Mouse (Mus musculus): Measurements from ENCODE around the gene Gm21985. TPM values are rescaled to one million over a fixed set of nuclear protein-coding genes. Genes with fewer than 3 reads are reported as not detected.

The Gm21985 gene
- total and polyA plus RNA-seq, 3 experiments: 0.51 TPM; not detected in 2

DNA sequence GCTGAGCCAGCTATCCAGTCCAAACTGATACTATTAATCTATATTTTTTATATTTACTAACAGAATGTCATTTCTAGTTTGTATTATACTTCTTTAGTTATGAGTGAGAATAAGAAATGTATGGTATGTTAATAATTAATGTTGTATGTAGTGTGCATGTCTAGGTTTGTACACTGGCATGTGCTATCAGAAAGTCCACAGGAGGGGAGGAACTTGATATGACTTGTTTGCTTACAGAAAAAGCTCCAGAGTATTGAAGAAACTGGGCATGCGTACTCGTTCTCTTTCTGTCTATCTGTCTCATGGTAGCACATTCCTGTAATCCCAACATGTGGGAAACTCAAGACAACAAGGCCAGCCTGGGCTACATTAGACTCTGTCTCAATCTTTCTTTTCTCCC, 52.1 kb downstream of the Gm21985 start:
- in situ Hi-C loops (cut with MboI; ENCODE audit: low pct_ligation_motif_present, low pct_unique_long_range_greater_than_20kb, low sequenced_read_pairs) (no loop called here), dilution Hi-C loops (cut with MboI; ENCODE audit: extremely low pct_ligation_motif_present, extremely low pct_unique_long_range_greater_than_20kb, low sequenced_read_pairs) (no loop called here)
- H3K27me3 ChIP-seq (replicated peaks): no peaks in the 10 kb centered on the region
- DNase-seq (ENCODE audit: extremely low read depth): no peak
- no peak overlapping the region for H3K4me2 ChIP-seq (ENCODE audit: insufficient read depth, low read depth, poor library complexity, severe bottlenecking)
- no peak overlapping the region for H3K9ac ChIP-seq (ENCODE audit: insufficient read depth, low read depth)
- TF ChIP-seq GABPA (IDR thresholded peaks at IDR 0.05; ENCODE audit: insufficient replicate concordance, low read depth, low read length) (no peak), SMC3 (IDR thresholded peaks at IDR 0.05; ENCODE audit: low read depth, low read length) (no peak), CHD2 (IDR thresholded peaks at IDR 0.05; ENCODE audit: low read length) (no peak), NRF1 (IDR thresholded peaks at IDR 0.05; ENCODE audit: low read depth, low read length) (no peak), CTCF (conservative IDR thresholded peaks at IDR 0.05 in 1 of 2, IDR thresholded peaks at IDR 0.05 in 1 of 2; ENCODE audit: low read depth in 2 of 2, low read length in 2 of 2) (no peak), UBTF (IDR thresholded peaks at IDR 0.05; ENCODE audit: low read depth, low read length) (no peak)
- peaks cover 0 to 5% of the 10 kb centered on the region in 2 experiments for H3K36me3 ChIP-seq (replicated peaks in 1 of 2; ENCODE audit: control insufficient read depth in 1 of 2, insufficient read depth in 1 of 2, low read length in 1 of 2)
- H3K9me3 ChIP-seq (replicated peaks; ENCODE audit: low read length): no peaks in the 10 kb centered on the region
- no peak overlapping the region for H3K27ac ChIP-seq (ENCODE audit: insufficient read depth, low read depth)
- H3K79me2 ChIP-seq (replicated peaks; ENCODE audit: control insufficient read depth, extremely low read depth, insufficient read depth, poor library complexity, severe bottlenecking): no peaks in the 10 kb centered on the region
- H3K4me3 ChIP-seq (replicated peaks in 1 of 3; ENCODE audit: low read depth in 2 of 3, low read length in 2 of 3, poor library complexity in 1 of 3): no peak overlapping the region
- no peaks in the 10 kb centered on the region for H3K4me1 ChIP-seq (ENCODE audit: control insufficient read depth in 1 of 2, insufficient read depth in 2 of 2)

GRCm38 (mm10) chr2:112318905-112319304, 52.8 kb downstream of the Gm21985 start:
- in situ Hi-C loops (cut with MboI; ENCODE audit: low pct_ligation_motif_present, low pct_unique_long_range_greater_than_20kb, low sequenced_read_pairs) (no loop called here), dilution Hi-C loops (cut with MboI; ENCODE audit: extremely low pct_ligation_motif_present, extremely low pct_unique_long_range_greater_than_20kb, low sequenced_read_pairs) (no loop called here)
- H3K27me3 ChIP-seq (replicated peaks): no peaks in the 10 kb centered on the region
- peaks cover 0 to 5% of the 10 kb centered on the region in 2 experiments for H3K36me3 ChIP-seq (replicated peaks in 1 of 2; ENCODE audit: control insufficient read depth in 1 of 2, insufficient read depth in 1 of 2, low read length in 1 of 2)
- no peaks in the 10 kb centered on the region for H3K79me2 ChIP-seq (replicated peaks; ENCODE audit: control insufficient read depth, extremely low read depth, insufficient read depth, poor library complexity, severe bottlenecking)
- no peak for TF ChIP-seq GABPA (IDR thresholded peaks at IDR 0.05; ENCODE audit: insufficient replicate concordance, low read depth, low read length)
- no peak for TF ChIP-seq MAFK (IDR thresholded peaks at IDR 0.05; ENCODE audit: insufficient replicate concordance, low read length)
- TF ChIP-seq USF2 (conservative IDR thresholded peaks at IDR 0.05; ENCODE audit: low read depth, low read length): no peak
- no peak for TF ChIP-seq JUND (conservative IDR thresholded peaks at IDR 0.05; ENCODE audit: low read depth, low read length)
- no peak for TF ChIP-seq MEF2A (IDR thresholded peaks at IDR 0.05; ENCODE audit: borderline replicate concordance, low read depth, low read length)
- no peak for TF ChIP-seq BHLHE40 (IDR thresholded peaks at IDR 0.05; ENCODE audit: low read depth, low read length)
- no peak for TF ChIP-seq JUN (IDR thresholded peaks at IDR 0.05; ENCODE audit: insufficient read depth, low read depth, low read length)
- no peak for TF ChIP-seq KAT2A (IDR thresholded peaks at IDR 0.05; ENCODE audit: insufficient replicate concordance, low read length)
- TF ChIP-seq ZC3H11A (IDR thresholded peaks at IDR 0.05; ENCODE audit: low read depth, low read length): no peak
- TF ChIP-seq RAD21 (IDR thresholded peaks at IDR 0.05; ENCODE audit: low read depth, low read length): no peak
- no peak for TF ChIP-seq SMC3 (IDR thresholded peaks at IDR 0.05; ENCODE audit: low read depth, low read length)
- no peak for TF ChIP-seq RCOR1 (conservative IDR thresholded peaks at IDR 0.05; ENCODE audit: low read depth, low read length)
- TF ChIP-seq CHD1 (IDR thresholded peaks at IDR 0.05; ENCODE audit: low read depth, low read length): no peak
- TF ChIP-seq USF1 (IDR thresholded peaks at IDR 0.05; ENCODE audit: low read depth, low read length): no peak
- TF ChIP-seq POLR2AphosphoS2 (IDR thresholded peaks at IDR 0.05; ENCODE audit: low read depth, low read length): no peak
- no peak for TF ChIP-seq MAZ (IDR thresholded peaks at IDR 0.05; ENCODE audit: low read depth, low read length)
- no peak for TF ChIP-seq IRF4 (IDR thresholded peaks at IDR 0.05; ENCODE audit: low read depth, low read length)
- no peaks in the 10 kb centered on the region for H3K9me3 ChIP-seq (replicated peaks; ENCODE audit: low read length)
- no peak overlapping the region for H3K4me2 ChIP-seq (ENCODE audit: insufficient read depth, low read depth, poor library complexity, severe bottlenecking)
- no peak overlapping the region for H3K27ac ChIP-seq (ENCODE audit: insufficient read depth, low read depth)
- DNase-seq (ENCODE audit: extremely low read depth): no peak
- no peak overlapping the region for H3K9ac ChIP-seq (ENCODE audit: insufficient read depth, low read depth)
- H3K4me3 ChIP-seq (replicated peaks in 1 of 3; ENCODE audit: low read depth in 2 of 3, low read length in 2 of 3, poor library complexity in 1 of 3): no peak overlapping the region
- H3K4me1 ChIP-seq (ENCODE audit: control insufficient read depth in 1 of 2, insufficient read depth in 2 of 2): no peaks in the 10 kb centered on the region
